ENCODE assay signal across 11 mouse cellular contexts in genomic region chr1:36090722-36091110, GRCm38 (mm10). TPM values are rescaled to one million over a fixed set of nuclear protein-coding genes. Genes with fewer than 3 reads are reported as not detected.
DNase-seq lines count a peak whose midpoint lies in the region; ATAC-seq lines count a peak whose summit lies in the region.
"Had no signal": no experiment of that assay in that cellular context is flagged by ENCODE, and none has a peak within 500 bp of the region (broad histone marks: within the 10 kb centered on the region; RNA-seq: fewer than 3 reads in every experiment).

No protein-coding gene starts in this region.

- H3K27ac ChIP-seq in forebrain, embryonic 13.5 days: no peak overlapping the region
- no peak overlapping the region for H3K27ac ChIP-seq in forebrain, embryonic 16.5 days (ENCODE audit: low read length)
- no peak overlapping the region for H3K27ac ChIP-seq in lung, embryonic 15.5 days
- no peak overlapping the region for H3K27ac ChIP-seq in hindbrain, embryonic 12.5 days
- H3K27ac ChIP-seq: layer of hippocampus, adult 2 months had no signal

- H3K9ac ChIP-seq in forebrain, embryonic 13.5 days: no peak overlapping the region
- no peak overlapping the region for H3K9ac ChIP-seq in forebrain, embryonic 16.5 days (replicated peaks; ENCODE audit: low read depth, low read length)
- H3K9ac ChIP-seq in lung, embryonic 15.5 days: no peak overlapping the region
- no peak overlapping the region for H3K9ac ChIP-seq in hindbrain, embryonic 12.5 days
- H3K9ac ChIP-seq: limb, embryonic 15.5 days had no signal

- 92% methylated on average over 4 of the region's 4 CpGs for WGBS in forebrain, embryonic 13.5 days
- WGBS in forebrain, embryonic 16.5 days: 94% methylated on average over 4 of the region's 4 CpGs
- 87% methylated on average over 4 of the region's 4 CpGs for WGBS in lung, embryonic 15.5 days
- 86% methylated on average over 4 of the region's 4 CpGs for WGBS in hindbrain, embryonic 12.5 days

- peaks cover 43% of the 10 kb centered on the region for H3K4me1 ChIP-seq in forebrain, embryonic 13.5 days
- H3K4me1 ChIP-seq in forebrain, embryonic 16.5 days (replicated peaks; ENCODE audit: control insufficient read depth, insufficient read depth, low read length): peaks cover 31% of the 10 kb centered on the region
- peaks cover 28% of the 10 kb centered on the region for H3K4me1 ChIP-seq in lung, embryonic 15.5 days
- peaks cover 35% of the 10 kb centered on the region for H3K4me1 ChIP-seq in hindbrain, embryonic 12.5 days

- H3K4me2 ChIP-seq in forebrain, embryonic 13.5 days: no peak overlapping the region
- H3K4me2 ChIP-seq in forebrain, embryonic 16.5 days (ENCODE audit: low read length): no peak overlapping the region
- H3K4me2 ChIP-seq in lung, embryonic 15.5 days: no peak overlapping the region
- no peak overlapping the region for H3K4me2 ChIP-seq in hindbrain, embryonic 12.5 days (replicated peaks)
- H3K4me2 ChIP-seq: limb, embryonic 15.5 days had no signal

- no peak overlapping the region for H3K4me3 ChIP-seq in forebrain, embryonic 13.5 days
- H3K4me3 ChIP-seq in forebrain, embryonic 16.5 days (replicated peaks; ENCODE audit: low read length): no peak overlapping the region
- no peak overlapping the region for H3K4me3 ChIP-seq in lung, embryonic 15.5 days
- H3K4me3 ChIP-seq in hindbrain, embryonic 12.5 days: no peak overlapping the region
- H3K4me3 ChIP-seq: layer of hippocampus, adult 2 months; limb, embryonic 15.5 days had no signal

- no peak for DNase-seq in lung, adult 18-20 months
- DNase-seq in cerebellum, adult 9-10 months: no peak
- DNase-seq in cerebellum, postnatal 14 days: no peak
- DNase-seq: right cerebral cortex, postnatal 25 days had no signal

- ATAC-seq in forebrain, embryonic 13.5 days: 0 out of 2 replicates have a peak, but pooled peaks have one; percentile 28
- no peak for ATAC-seq in forebrain, embryonic 16.5 days
- ATAC-seq in lung, embryonic 15.5 days (ENCODE audit: borderline replicate concordance, extremely low read depth, low FRiP score, low TSS enrichment): peak; percentile 38
- ATAC-seq in hindbrain, embryonic 12.5 days (ENCODE audit: low FRiP score): 0 out of 2 replicates have a peak, but pooled peaks have one; percentile 12
- ATAC-seq in megakaryocyte-erythroid progenitor cell, adult 5-6 weeks (replicated peaks; ENCODE audit: low FRiP score, low TSS enrichment, poor library complexity, severe bottlenecking): peak; percentile 34

- H3K9me3 ChIP-seq in forebrain, embryonic 13.5 days (replicated peaks): no peaks in the 10 kb centered on the region
- H3K9me3 ChIP-seq in forebrain, embryonic 16.5 days (ENCODE audit: control insufficient read depth, low read length): peaks cover 2% of the 10 kb centered on the region; the same call in 1 of the 2 replicates
- H3K9me3 ChIP-seq in lung, embryonic 15.5 days: no peaks in the 10 kb centered on the region
- no peaks in the 10 kb centered on the region for H3K9me3 ChIP-seq in hindbrain, embryonic 12.5 days (replicated peaks)
- H3K9me3 ChIP-seq: limb, embryonic 15.5 days had no signal

- H3K27me3 ChIP-seq in forebrain, embryonic 13.5 days: no peaks in the 10 kb centered on the region
- H3K27me3 ChIP-seq in forebrain, embryonic 16.5 days (replicated peaks; ENCODE audit: control insufficient read depth, insufficient read depth, low read length): no peaks in the 10 kb centered on the region
- H3K27me3 ChIP-seq in lung, embryonic 15.5 days: no peaks in the 10 kb centered on the region
- no peaks in the 10 kb centered on the region for H3K27me3 ChIP-seq in hindbrain, embryonic 12.5 days
- H3K27me3 ChIP-seq: limb, embryonic 15.5 days had no signal

- H3K36me3 ChIP-seq in forebrain, embryonic 13.5 days (ENCODE audit: poor library complexity, severe bottlenecking): peaks cover 30% of the 10 kb centered on the region
- H3K36me3 ChIP-seq in forebrain, embryonic 16.5 days (ENCODE audit: control insufficient read depth, insufficient read depth): peaks cover 6% of the 10 kb centered on the region; the same call in 1 of the 2 replicates
- peaks cover 17% of the 10 kb centered on the region for H3K36me3 ChIP-seq in lung, embryonic 15.5 days
- peaks cover 39% of the 10 kb centered on the region for H3K36me3 ChIP-seq in hindbrain, embryonic 12.5 days

RNA-seq across cellular contexts. Expression of gene Hs6st1, which starts 22.5 kb away (rescaled TPM):
- polyA plus RNA-seq in forebrain, embryonic 13.5 days (2015; fragmentation: Nextera tagmentation; extraction: Ambion mirVana): 5.2 and 5.4 TPM in 2 replicates
- polyA plus RNA-seq in forebrain, embryonic 16.5 days (2015; fragmentation: Nextera tagmentation; extraction: Ambion mirVana): 6.2 and 7.4 TPM in 2 replicates
- polyA plus RNA-seq in lung, embryonic 15.5 days (2015; fragmentation: Nextera tagmentation; extraction: Ambion mirVana): 11.7 and 12.7 TPM in 2 replicates
- 20.5 and 22.0 TPM in 2 replicates for polyA plus RNA-seq in hindbrain, embryonic 12.5 days (2016; fragmentation: Nextera tagmentation; extraction: Ambion mirVana)
- 50.8 and 62.3 TPM in 2 replicates for total RNA-seq in megakaryocyte-erythroid progenitor cell, adult 5-6 weeks (2014; fragmentation: Nextera tagmentation)
- 18.3 and 30.2 TPM in 2 replicates for total RNA-seq in megakaryocyte-erythroid progenitor cell, adult 5-6 weeks (2017)
